Mouse (Mus musculus) retina, postnatal 7 days (tissue): ENCODE measurements around the gene Prrxl1.

ENCODE experiments used
- DNase-seq: peaks from one replicate; pipeline ENCODE4 v3.0.0-alpha.2; 2012; ENCODE audit warnings: low read depth, low spot score

The Prrxl1 gene

GRCm38 (mm10) chr14:32599290-32600041 lies at the start of gene Prrxl1:
Prrxl1 (plus strand) TSS chr14:32599407.
- DNase-seq: no peak

GRCm38 (mm10) chr14:32551854-32552253 lies 47.4 kb upstream of the Prrxl1 start:
- no peak for DNase-seq

- no peak for DNase-seq
These were observed 45.9 kb upstream of the Prrxl1 start for GRCm38 (mm10) chr14:32553198-32553903.

GRCm38 (mm10) chr14:32554860-32555526 lies 44.2 kb upstream of the Prrxl1 start:
- no peak for DNase-seq

- DNase-seq: no peak
These were observed 37.8 kb upstream of the Prrxl1 start for GRCm38 (mm10) chr14:32561428-32561827.

GRCm38 (mm10) chr14:32563661-32564060 lies 35.5 kb upstream of the Prrxl1 start:
- no peak for DNase-seq

- DNase-seq: no peak
These were observed 26.7 kb upstream of the Prrxl1 start for GRCm38 (mm10) chr14:32572519-32572918.

GRCm38 (mm10) chr14:32578420-32578819 lies 20.8 kb upstream of the Prrxl1 start:
- DNase-seq: no peak

GRCm38 (mm10) chr14:32583696-32584095 lies 15.5 kb upstream of the Prrxl1 start:
- DNase-seq: no peak

GRCm38 (mm10) chr14:32587013-32587784 lies 12.0 kb upstream of the Prrxl1 start:
- peak; percentile 75 for DNase-seq

GRCm38 (mm10) chr14:32590377-32590776 lies 8.8 kb upstream of the Prrxl1 start:
- DNase-seq: no peak

- no peak for DNase-seq
These were observed 1.7 kb upstream of the Prrxl1 start for GRCm38 (mm10) chr14:32597232-32598231.

GRCm38 (mm10) chr14:32598437-32599219 lies 579 bp upstream of the Prrxl1 start:
- no peak for DNase-seq

- DNase-seq: no peak
These were observed 903 bp downstream of the Prrxl1 start for GRCm38 (mm10) chr14:32600110-32600509.

- DNase-seq: no peak
These were observed 6.3 kb downstream of the Prrxl1 start for GRCm38 (mm10) chr14:32605508-32605907.

GRCm38 (mm10) chr14:32606316-32606715 lies 7.1 kb downstream of the Prrxl1 start:
- no peak for DNase-seq

- DNase-seq: no peak
These were observed 10.2 kb downstream of the Prrxl1 start for GRCm38 (mm10) chr14:32609392-32609791.

GRCm38 (mm10) chr14:32617253-32617652 lies 18.0 kb downstream of the Prrxl1 start:
- no peak for DNase-seq

- DNase-seq: no peak
These were observed 25.0 kb downstream of the Prrxl1 start for GRCm38 (mm10) chr14:32624245-32624644.

- no peak for DNase-seq
These were observed 25.6 kb downstream of the Prrxl1 start for GRCm38 (mm10) chr14:32624811-32625210.
